Mouse (Mus musculus) hindbrain, embryonic 10.5 days (tissue): ENCODE measurements around the gene Syngap1. TPM values are rescaled to one million over a fixed set of nuclear protein-coding genes. Genes with fewer than 3 reads are reported as not detected.
"Not testable (repeated sequence)": the region's sequence is repeated elsewhere in the genome, so short reads cannot be mapped to it uniquely, and the experiment has no call there.

Source experiments
- DNase-seq: peaks from one replicate; pipeline ENCODE4 v3.0.0-alpha.2; 2017; ENCODE audit warnings: low spot score
- H3K27ac ChIP-seq: fragments of 300-500 bp; sonication (generic); 2 replicates; pipeline ENCODE4 v1.5.1; 2016; ENCODE audit warnings: mild to moderate bottlenecking, moderate library complexity
- H3K27me3 ChIP-seq: fragments of 300-500 bp; sonication (generic); 2 replicates; pipeline ENCODE4 v1.6.1; 2016; ENCODE audit warnings: mild to moderate bottlenecking; ENCODE audit not compliant: poor library complexity, insufficient read depth, severe bottlenecking
- H3K36me3 ChIP-seq: fragments of 300-500 bp; sonication (generic); 2 replicates; pipeline ENCODE4 v1.6.1; 2016; ENCODE audit warnings: mild to moderate bottlenecking, moderate library complexity
- H3K4me1 ChIP-seq: fragments of 300-500 bp; sonication (generic); replicated peaks from 2 replicates; pipeline ENCODE4 v1.6.1; 2016; ENCODE audit warnings: mild to moderate bottlenecking
- H3K4me3 ChIP-seq: fragments of 300-500 bp; sonication (generic); 2 replicates; pipeline ENCODE4 v1.5.1; 2016; ENCODE audit warnings: mild to moderate bottlenecking, moderate library complexity
- H3K9me3 ChIP-seq: fragments of 300-500 bp; sonication (generic); 2 replicates; pipeline ENCODE4 v1.6.1; 2016; ENCODE audit warnings: mild to moderate bottlenecking, moderate library complexity
- WGBS: fragments of 180-500 bp; shearing (Covaris S2); methylation state at CpG from one replicate; pipeline ENCODE4 v1.1.7; 2016; 5-methylcytosine and 5-hydroxymethylcytosine counted together
- polyA plus RNA-seq: library from polyadenylated mRNA; unstranded; fragments of >200 nt; fragmentation: Nextera tagmentation; extraction: Ambion mirVana; gene quantifications from 2 replicates; pipeline ENCODE4 v1.2.1, GENCODE M21; 2016

Syngap1 gene
- polyA plus RNA-seq, 1 experiment from 2014 or later: 2.0 TPM

GRCm38 (mm10) chr17:26970221-26970620 is 29.2 kb downstream of the Syngap1 start:
- no peak overlapping the region for H3K4me3 ChIP-seq
- no peak for DNase-seq
- H3K27ac ChIP-seq: no peak overlapping the region
- H3K9me3 ChIP-seq: no peaks in the 10 kb centered on the region
- H3K4me1 ChIP-seq: peaks cover 42% of the 10 kb centered on the region
- WGBS: 73% methylated on average over 12 of the region's 12 CpGs
- H3K36me3 ChIP-seq: peaks cover 68% of the 10 kb centered on the region
- H3K27me3 ChIP-seq: no peaks in the 10 kb centered on the region

GRCm38 (mm10) chr17:26971247-26971905 is 30.3 kb downstream of the Syngap1 start:
- no peaks in the 10 kb centered on the region for H3K27me3 ChIP-seq
- 59% methylated on average over 8 of the region's 8 CpGs for WGBS
- H3K9me3 ChIP-seq: no peaks in the 10 kb centered on the region
- H3K4me3 ChIP-seq: peak overlapping the region; percentile 92
- DNase-seq: no peak
- peaks cover 68% of the 10 kb centered on the region for H3K36me3 ChIP-seq
- H3K4me1 ChIP-seq: peaks cover 52% of the 10 kb centered on the region
- peak overlapping the region; percentile 29; the same call in 1 of the 2 replicates for H3K27ac ChIP-seq

- no peaks in the 10 kb centered on the region for H3K9me3 ChIP-seq
- 10% methylated on average over 3 of the region's 3 CpGs for WGBS
- peaks cover 52% of the 10 kb centered on the region for H3K4me1 ChIP-seq
- H3K36me3 ChIP-seq: peaks cover 68% of the 10 kb centered on the region
- H3K27me3 ChIP-seq: no peaks in the 10 kb centered on the region
- peak overlapping the region; percentile 92 for H3K4me3 ChIP-seq
- DNase-seq: no peak
- H3K27ac ChIP-seq: peak overlapping the region; percentile 90
Measured at GRCm38 (mm10) chr17:26972107-26972506, 31.1 kb downstream of the Syngap1 start.

- peak; percentile 96 for DNase-seq
- WGBS: under 1% methylated on average over 75 of the region's 75 CpGs
- Histone ChIP-seq H3K4me3 (peak within 1 kb of the TSS; percentile 92), H3K36me3 (peaks cover 68% of the 10 kb centered on the region), H3K27ac (peak within 1 kb of the TSS; percentile 90), H3K9me3 (no peaks in the 10 kb centered on the region), H3K27me3 (no peaks in the 10 kb centered on the region), H3K4me1 (peaks cover 52% of the 10 kb centered on the region)
Measured at GRCm38 (mm10) chr17:26972703-26973574, 31.9 kb downstream of the Syngap1 start, which contains the start of gene Zbtb9. Gene Zbtb9, plus strand, starts transcription at chr17:26973167.

- Histone ChIP-seq H3K36me3 (peaks cover 68% of the 10 kb centered on the region), H3K27ac (no peak overlapping the region), H3K27me3 (no peaks in the 10 kb centered on the region), H3K9me3 (no peaks in the 10 kb centered on the region), H3K4me3 (peak overlapping the region; percentile 92; the same call in 1 of the 2 replicates), H3K4me1 (peaks cover 52% of the 10 kb centered on the region)
- no peak for DNase-seq
- WGBS: 94% methylated on average over 15 of the region's 15 CpGs
Measured at GRCm38 (mm10) chr17:26974547-26974946, 33.5 kb downstream of the Syngap1 start.

- peaks cover 52% of the 10 kb centered on the region for H3K4me1 ChIP-seq
- no peak overlapping the region for H3K27ac ChIP-seq
- no peak overlapping the region for H3K4me3 ChIP-seq
- H3K27me3 ChIP-seq: no peaks in the 10 kb centered on the region
- peaks cover 70% of the 10 kb centered on the region for H3K36me3 ChIP-seq
- DNase-seq: no peak
- H3K9me3 ChIP-seq: no peaks in the 10 kb centered on the region
Measured at GRCm38 (mm10) chr17:26975415-26975814, 34.4 kb downstream of the Syngap1 start.

GRCm38 (mm10) chr17:26977354-26977753 is 36.3 kb downstream of the Syngap1 start:
- peaks cover 70% of the 10 kb centered on the region for H3K36me3 ChIP-seq
- 93% methylated on average over 6 of the region's 6 CpGs for WGBS
- not testable (repeated sequence) for H3K27me3 ChIP-seq, H3K4me3 ChIP-seq, DNase-seq, H3K27ac ChIP-seq, H3K9me3 ChIP-seq
- peaks cover 36% of the 10 kb centered on the region for H3K4me1 ChIP-seq

- H3K9me3 ChIP-seq: no peaks in the 10 kb centered on the region
- H3K4me3 ChIP-seq: no peak overlapping the region
- peaks cover 67% of the 10 kb centered on the region for H3K36me3 ChIP-seq
- peaks cover 18% of the 10 kb centered on the region for H3K4me1 ChIP-seq
- WGBS: 80% methylated on average over 2 of the region's 2 CpGs
- no peak overlapping the region for H3K27ac ChIP-seq
- H3K27me3 ChIP-seq: no peaks in the 10 kb centered on the region
- no peak for DNase-seq
Measured at GRCm38 (mm10) chr17:26979426-26979825, 38.4 kb downstream of the Syngap1 start.

GRCm38 (mm10) chr17:26981050-26981449 is 40.0 kb downstream of the Syngap1 start:
- H3K9me3 ChIP-seq: no peaks in the 10 kb centered on the region
- DNase-seq: no peak
- no peak overlapping the region for H3K27ac ChIP-seq
- WGBS: 80% methylated on average over 2 of the region's 2 CpGs
- H3K36me3 ChIP-seq: peaks cover 51% of the 10 kb centered on the region
- H3K4me1 ChIP-seq: peaks cover 3% of the 10 kb centered on the region; the same call in 1 of the 2 replicates
- no peak overlapping the region for H3K4me3 ChIP-seq
- no peaks in the 10 kb centered on the region for H3K27me3 ChIP-seq

GRCm38 (mm10) chr17:26983382-26983781 is 42.3 kb downstream of the Syngap1 start:
- Histone ChIP-seq H3K27ac (no peak overlapping the region), H3K9me3 (no peaks in the 10 kb centered on the region)

DNA sequence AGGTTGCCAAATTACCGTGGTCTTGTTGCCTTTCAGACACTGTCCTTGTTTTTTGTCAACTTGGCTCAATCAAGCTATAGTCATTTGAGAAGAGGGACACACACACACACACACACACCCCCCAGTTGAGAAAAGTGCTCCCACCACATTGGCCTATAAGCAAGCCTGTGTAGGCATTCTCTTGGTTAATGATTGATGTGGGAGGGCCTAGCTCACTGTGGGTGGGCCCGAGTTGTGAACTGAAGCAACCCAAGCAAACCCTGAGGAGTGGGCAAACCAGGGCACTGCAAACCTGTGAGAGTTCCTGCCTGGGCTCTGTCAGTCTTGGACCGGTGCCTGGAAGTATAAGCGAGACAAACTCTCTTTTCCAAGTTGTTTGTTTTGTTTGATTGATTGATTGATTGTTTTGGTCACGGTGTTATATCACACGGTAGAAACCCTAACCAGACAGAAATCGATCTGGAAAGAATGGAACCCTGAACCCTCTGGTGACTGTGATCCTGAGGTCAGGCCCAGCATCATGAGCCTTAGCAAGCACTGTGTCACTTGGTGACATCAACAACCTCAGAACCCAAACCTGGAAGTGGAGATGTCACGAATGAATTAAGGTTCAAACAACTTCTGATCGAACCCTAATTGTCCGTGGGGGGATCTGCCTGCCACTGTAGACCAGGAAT is 44.6 kb downstream of the Syngap1 start:
- Histone ChIP-seq H3K27ac (no peak overlapping the region), H3K27me3 (no peaks in the 10 kb centered on the region), H3K9me3 (no peaks in the 10 kb centered on the region), H3K4me1 (no peaks in the 10 kb centered on the region), H3K36me3 (peaks cover 6% of the 10 kb centered on the region), H3K4me3 (no peak overlapping the region)
- DNase-seq: no peak
- 84% methylated on average over 10 of the region's 10 CpGs for WGBS

More at GRCm38 (mm10) chr17:26983382-26983781, 42.3 kb downstream of the Syngap1 start:
- no peaks in the 10 kb centered on the region for H3K27me3 ChIP-seq
- no peak for DNase-seq
- no peaks in the 10 kb centered on the region for H3K4me1 ChIP-seq
- H3K36me3 ChIP-seq: peaks cover 27% of the 10 kb centered on the region
- H3K4me3 ChIP-seq: no peak overlapping the region
- 95% methylated on average over 4 of the region's 4 CpGs for WGBS

GRCm38 (mm10) chr17:26990521-26990920 is 49.5 kb downstream of the Syngap1 start:
- no peak overlapping the region for H3K27ac ChIP-seq
- no peaks in the 10 kb centered on the region for H3K36me3 ChIP-seq
- no peaks in the 10 kb centered on the region for H3K9me3 ChIP-seq
- no peak for DNase-seq
- no peaks in the 10 kb centered on the region for H3K27me3 ChIP-seq
- H3K4me3 ChIP-seq: no peak overlapping the region
- 0 out of 2 replicates have a peak, but pooled peaks cover 3% of the 10 kb centered on the region for H3K4me1 ChIP-seq
